Mouse (Mus musculus) embryonic facial prominence, embryonic 15.5 days (tissue): ENCODE measurements at regions not wholly inside any gene's neighbourhood (a gene's known extent, or its start where the extent isn't known, plus 50 kb on each side); places are given as distances from the start of the nearest gene placed in this dataset.

Experiments used
- ATAC-seq: fragments of 200-750 bp; cut with Nextera tagmentation; 2 replicates; pipeline ENCODE4 v1.8.0; 2017; ENCODE audit warnings: low read depth, moderate TSS enrichment; ENCODE audit not compliant: insufficient number of reproducible peaks, low FRiP score, low TSS enrichment
- H3K27ac ChIP-seq: fragments of 300-500 bp; sonication (generic); replicated peaks from 2 replicates; pipeline ENCODE4 v1.5.1; 2015; ENCODE audit warnings: mild to moderate bottlenecking, inconsistent platforms
- H3K27me3 ChIP-seq: fragments of 300-500 bp; sonication (generic); 2 replicates; pipeline ENCODE4 v1.6.1; 2015; ENCODE audit warnings: inconsistent platforms
- H3K36me3 ChIP-seq: fragments of 300-500 bp; sonication (generic); 2 replicates; pipeline ENCODE4 v1.6.1; 2015; ENCODE audit warnings: mild to moderate bottlenecking, inconsistent platforms
- H3K4me1 ChIP-seq: fragments of 300-500 bp; sonication (generic); 2 replicates; pipeline ENCODE4 v1.6.1; 2015; ENCODE audit warnings: inconsistent platforms
- H3K4me2 ChIP-seq: fragments of 300-500 bp; sonication (generic); replicated peaks from 2 replicates; pipeline ENCODE4 v1.6.1; 2015; ENCODE audit warnings: mild to moderate bottlenecking, inconsistent platforms
- H3K4me3 ChIP-seq: fragments of 300-500 bp; sonication (generic); replicated peaks from 2 replicates; pipeline ENCODE4 v1.5.1; 2015; ENCODE audit warnings: mild to moderate bottlenecking, inconsistent platforms
- H3K9ac ChIP-seq: fragments of 300-500 bp; sonication (generic); 2 replicates; pipeline ENCODE4 v1.6.1; 2015; ENCODE audit warnings: inconsistent platforms
- H3K9me3 ChIP-seq: fragments of 300-500 bp; sonication (generic); replicated peaks from 2 replicates; pipeline ENCODE4 v1.6.1; 2016; ENCODE audit warnings: inconsistent platforms
- WGBS: fragments of 180-500 bp; shearing (Covaris S2); methylation state at CpG from one replicate; pipeline ENCODE4 v1.1.7; 2015; 5-methylcytosine and 5-hydroxymethylcytosine counted together

DNA sequence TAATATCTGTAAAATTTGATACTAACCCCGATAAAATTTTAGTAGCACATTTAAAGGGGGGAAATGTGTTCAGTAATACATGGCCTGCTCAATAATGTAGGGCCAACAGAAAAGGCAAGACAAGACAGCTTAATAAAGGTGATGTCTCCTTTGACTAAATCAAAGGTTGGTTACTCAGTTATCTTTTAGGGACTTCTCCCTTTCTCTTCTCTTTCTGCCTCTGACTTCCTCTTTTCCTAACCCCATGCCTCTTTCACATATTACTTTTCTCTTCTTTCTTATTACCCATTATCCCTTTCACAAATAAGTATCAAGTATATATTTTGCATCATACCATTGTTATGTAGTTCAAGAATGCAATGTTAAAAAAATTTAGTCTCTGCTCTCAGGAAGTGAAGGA is 510.2 kb upstream of the Kif18a start:
- no peak overlapping the region for H3K9ac ChIP-seq
- no peaks in the 10 kb centered on the region for H3K9me3 ChIP-seq
- 97% methylated on average over 1 of the region's 1 CpGs for WGBS
- H3K4me2 ChIP-seq: no peak overlapping the region
- no peak overlapping the region for H3K27ac ChIP-seq
- H3K4me1 ChIP-seq: no peaks in the 10 kb centered on the region
- H3K36me3 ChIP-seq: no peaks in the 10 kb centered on the region
- no peaks in the 10 kb centered on the region for H3K27me3 ChIP-seq
- no peak for ATAC-seq
- no peak overlapping the region for H3K4me3 ChIP-seq

DNA sequence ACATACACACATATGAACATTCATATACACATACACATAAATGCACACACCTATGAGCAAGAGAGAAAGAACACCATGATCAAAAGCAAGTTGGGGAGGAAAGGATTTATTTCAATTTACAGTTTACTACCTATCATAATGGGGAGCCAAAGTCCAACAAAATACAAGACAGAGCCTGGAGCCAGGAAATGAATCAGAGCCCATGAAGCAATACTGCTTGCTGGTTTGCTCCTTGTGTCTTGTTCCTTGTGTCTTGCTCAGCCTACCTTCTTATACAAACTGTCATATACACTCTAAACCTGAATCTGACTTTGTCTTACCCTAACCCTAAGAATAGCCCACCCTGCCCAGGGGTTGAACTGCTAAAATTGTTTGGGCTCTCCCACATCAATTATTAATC is 497.1 kb upstream of the Kif18a start:
- ATAC-seq: no peak
- H3K4me1 ChIP-seq: no peaks in the 10 kb centered on the region
- no peak overlapping the region for H3K27ac ChIP-seq
- no peaks in the 10 kb centered on the region for H3K9me3 ChIP-seq
- H3K36me3 ChIP-seq: no peaks in the 10 kb centered on the region
- no peaks in the 10 kb centered on the region for H3K27me3 ChIP-seq
- H3K4me2 ChIP-seq: no peak overlapping the region
- no peak overlapping the region for H3K9ac ChIP-seq
- H3K4me3 ChIP-seq: no peak overlapping the region

DNA sequence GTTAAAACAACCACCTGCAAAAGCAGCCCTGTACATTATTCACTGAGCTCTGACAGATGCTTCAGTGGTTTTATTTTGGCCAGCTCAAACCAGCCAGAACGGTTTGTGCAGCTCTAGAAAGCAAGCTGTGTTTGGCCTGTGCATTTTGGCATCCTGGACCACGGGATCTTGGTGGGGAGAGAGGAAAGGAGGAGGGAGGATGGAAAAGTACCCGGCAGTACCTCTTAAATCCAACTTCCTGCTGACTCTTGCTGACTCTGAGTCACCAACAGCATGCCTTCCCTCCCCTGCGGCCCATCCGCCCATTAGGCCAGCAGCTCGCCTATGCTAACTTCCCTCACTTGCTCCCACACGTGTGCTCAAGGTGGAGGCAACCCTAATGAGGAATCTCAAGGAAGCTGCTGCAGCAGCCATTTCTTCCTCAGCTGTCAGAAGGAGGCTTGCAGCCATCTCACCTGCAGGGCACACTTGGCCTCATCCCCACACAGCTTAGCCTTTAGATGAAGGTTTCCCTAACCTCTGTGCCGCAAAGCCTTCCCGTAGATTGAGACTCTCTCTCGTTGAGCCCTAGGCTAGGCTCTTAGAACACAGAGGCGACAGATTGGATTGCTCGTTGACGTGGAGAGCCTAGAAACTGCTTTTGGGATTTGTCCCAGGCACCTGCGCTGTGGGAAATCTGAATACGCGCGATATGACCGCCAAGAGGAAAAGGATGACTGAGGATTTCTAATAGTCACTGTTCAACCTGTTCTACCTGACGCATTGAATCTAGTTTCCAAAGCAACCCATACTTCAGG is 495.2 kb upstream of the Kif18a start:
- Histone ChIP-seq H3K4me3 (no peak overlapping the region), H3K36me3 (no peaks in the 10 kb centered on the region), H3K27ac (no peak overlapping the region), H3K4me2 (no peak overlapping the region), H3K9ac (no peak overlapping the region), H3K27me3 (no peaks in the 10 kb centered on the region), H3K4me1 (no peaks in the 10 kb centered on the region), H3K9me3 (no peaks in the 10 kb centered on the region)
- no peak for ATAC-seq
- WGBS: 79% methylated on average over 19 of the region's 19 CpGs

DNA sequence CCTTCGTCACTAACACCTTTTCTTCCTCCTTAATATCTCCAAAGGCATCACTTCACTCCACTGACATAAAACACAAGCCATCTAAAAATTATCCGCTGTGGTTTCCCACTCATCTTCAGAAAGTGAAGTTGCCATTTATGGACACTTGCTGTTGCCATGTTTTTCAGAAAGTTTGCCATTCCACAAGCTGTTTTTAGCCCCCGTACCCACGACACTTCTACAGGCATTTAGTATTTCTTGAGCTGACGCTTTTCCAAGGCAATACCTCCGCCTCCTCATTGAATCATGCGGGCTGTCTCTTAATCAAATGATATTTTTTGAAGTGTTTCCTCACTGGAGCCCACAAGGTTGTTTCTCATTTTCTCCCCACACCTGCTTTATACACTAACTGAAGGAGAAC is 491.4 kb upstream of the Kif18a start:
- no peak for ATAC-seq
- H3K27me3 ChIP-seq: no peaks in the 10 kb centered on the region
- H3K9ac ChIP-seq: no peak overlapping the region
- no peak overlapping the region for H3K27ac ChIP-seq
- H3K4me2 ChIP-seq: no peak overlapping the region
- 88% methylated on average over 7 of the region's 7 CpGs for WGBS
- no peaks in the 10 kb centered on the region for H3K9me3 ChIP-seq
- no peak overlapping the region for H3K4me3 ChIP-seq
- H3K36me3 ChIP-seq: no peaks in the 10 kb centered on the region
- H3K4me1 ChIP-seq: no peaks in the 10 kb centered on the region

DNA sequence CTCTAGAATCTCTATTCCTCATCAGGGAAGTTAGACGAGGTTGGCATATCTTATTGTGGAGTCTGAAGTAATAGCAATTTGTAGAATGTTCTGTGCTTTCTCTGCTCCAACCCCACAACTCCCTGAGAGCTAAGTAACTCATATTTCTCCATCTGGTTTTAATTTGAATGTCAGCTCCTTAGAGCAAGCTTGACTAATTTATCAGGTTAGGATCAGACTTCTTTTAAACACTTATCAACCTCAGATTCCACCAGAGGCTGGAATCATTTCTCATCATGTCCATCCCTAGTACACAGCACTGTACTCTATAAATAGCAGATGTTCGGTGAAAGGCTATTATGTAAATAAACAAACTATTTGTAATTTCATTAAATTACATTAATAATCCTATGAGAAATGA is 485.4 kb upstream of the Kif18a start:
- Histone ChIP-seq H3K9me3 (no peaks in the 10 kb centered on the region), H3K36me3 (no peaks in the 10 kb centered on the region), H3K4me1 (no peaks in the 10 kb centered on the region), H3K4me2 (no peak overlapping the region), H3K4me3 (no peak overlapping the region), H3K9ac (no peak overlapping the region), H3K27me3 (no peaks in the 10 kb centered on the region), H3K27ac (no peak overlapping the region)
- WGBS: 28% methylated on average over 2 of the region's 2 CpGs
- no peak for ATAC-seq

DNA sequence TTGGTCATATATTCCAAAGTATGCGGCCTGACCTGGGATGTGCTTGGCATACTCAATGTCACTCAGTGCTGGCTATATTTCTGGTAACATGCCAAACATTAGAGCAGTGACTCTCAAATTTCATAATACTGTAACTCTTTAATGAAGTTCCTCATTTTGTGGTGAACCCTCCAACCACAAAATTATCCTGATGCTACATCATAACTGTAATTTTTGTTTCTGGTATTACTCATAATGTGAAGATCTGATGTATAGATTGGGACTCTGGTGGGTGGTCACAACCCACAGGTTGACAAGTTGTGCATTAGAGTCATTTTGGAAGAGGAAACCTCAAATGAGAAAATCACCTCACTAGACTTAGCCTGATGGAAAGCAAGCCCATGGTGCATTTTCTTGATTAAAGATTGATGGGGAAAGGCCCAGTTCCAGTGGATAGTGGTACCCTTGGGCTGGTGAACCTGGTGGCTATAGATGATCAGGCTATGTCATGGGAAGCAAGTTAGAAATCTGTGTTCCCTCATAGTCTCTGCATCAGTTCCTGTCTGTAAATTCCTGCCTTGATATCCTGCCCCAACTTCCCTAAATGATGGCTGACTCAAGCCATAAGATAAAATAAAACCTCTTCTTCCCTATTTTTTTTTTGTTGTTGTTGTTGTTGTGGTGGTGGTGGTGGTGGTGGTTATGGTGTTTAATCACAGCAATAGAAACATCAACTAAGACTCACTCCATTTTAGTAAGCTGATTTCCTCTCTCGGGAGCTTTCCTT is 483.5 kb upstream of the Kif18a start:
- no peaks in the 10 kb centered on the region for H3K4me1 ChIP-seq
- WGBS: 83% methylated on average over 2 of the region's 2 CpGs
- H3K27ac ChIP-seq: no peak overlapping the region
- H3K9me3 ChIP-seq: no peaks in the 10 kb centered on the region
- no peaks in the 10 kb centered on the region for H3K27me3 ChIP-seq
- no peak overlapping the region for H3K4me2 ChIP-seq
- no peaks in the 10 kb centered on the region for H3K36me3 ChIP-seq
- H3K4me3 ChIP-seq: no peak overlapping the region
- no peak for ATAC-seq
- no peak overlapping the region for H3K9ac ChIP-seq

DNA sequence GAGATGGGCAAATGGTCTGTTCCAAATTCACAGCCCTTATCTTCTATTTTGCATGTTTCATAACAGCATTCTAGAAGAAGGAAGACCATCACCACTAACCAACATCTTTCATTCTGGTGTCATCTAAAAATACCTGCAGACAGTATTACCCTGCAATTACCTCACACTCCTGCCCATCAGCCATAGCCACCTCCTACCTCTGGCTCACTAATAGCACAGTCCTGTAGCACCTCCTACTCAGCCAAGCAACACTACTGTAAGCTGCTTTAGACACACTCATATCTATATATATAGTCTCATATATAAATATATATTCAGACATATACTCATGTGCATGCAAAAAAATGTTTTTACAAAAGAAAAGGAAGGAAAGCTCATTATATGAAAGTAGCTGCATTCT is 468.2 kb upstream of the Kif18a start:
- Histone ChIP-seq H3K9me3 (no peaks in the 10 kb centered on the region), H3K9ac (no peak overlapping the region), H3K27ac (no peak overlapping the region), H3K36me3 (no peaks in the 10 kb centered on the region), H3K4me2 (no peak overlapping the region), H3K4me1 (no peaks in the 10 kb centered on the region), H3K27me3 (no peaks in the 10 kb centered on the region), H3K4me3 (no peak overlapping the region)
- no peak for ATAC-seq

DNA sequence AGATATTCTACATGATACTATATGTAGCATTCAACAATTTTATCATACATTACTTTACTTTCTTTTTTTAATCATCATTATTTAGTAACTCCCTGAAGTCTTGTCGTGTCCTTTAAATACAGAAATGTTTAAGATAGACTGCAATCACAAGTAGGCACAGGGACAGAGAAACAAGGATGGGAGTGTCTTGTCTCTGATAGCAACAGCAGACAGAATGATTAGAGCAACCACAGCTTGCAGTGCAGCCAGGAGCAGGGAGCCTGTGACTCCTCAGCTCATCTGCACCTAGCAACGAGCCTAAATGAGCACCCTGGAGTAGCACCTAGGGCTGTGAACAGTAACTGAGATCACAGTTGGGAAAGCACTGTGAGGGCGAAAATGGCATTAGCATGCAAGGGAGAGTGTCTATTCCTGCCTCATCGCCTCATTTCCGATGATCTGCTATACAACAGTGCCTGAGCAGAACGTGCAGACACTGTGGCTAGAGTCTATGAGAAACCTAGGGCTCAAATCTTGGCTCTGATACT is 467.4 kb upstream of the Kif18a start:
- no peaks in the 10 kb centered on the region for H3K9me3 ChIP-seq
- no peak overlapping the region for H3K4me2 ChIP-seq
- H3K27me3 ChIP-seq: no peaks in the 10 kb centered on the region
- H3K4me3 ChIP-seq: no peak overlapping the region
- H3K4me1 ChIP-seq: no peaks in the 10 kb centered on the region
- H3K36me3 ChIP-seq: no peaks in the 10 kb centered on the region
- 71% methylated on average over 6 of the region's 6 CpGs for WGBS
- no peak overlapping the region for H3K27ac ChIP-seq
- no peak for ATAC-seq
- H3K9ac ChIP-seq: no peak overlapping the region

DNA sequence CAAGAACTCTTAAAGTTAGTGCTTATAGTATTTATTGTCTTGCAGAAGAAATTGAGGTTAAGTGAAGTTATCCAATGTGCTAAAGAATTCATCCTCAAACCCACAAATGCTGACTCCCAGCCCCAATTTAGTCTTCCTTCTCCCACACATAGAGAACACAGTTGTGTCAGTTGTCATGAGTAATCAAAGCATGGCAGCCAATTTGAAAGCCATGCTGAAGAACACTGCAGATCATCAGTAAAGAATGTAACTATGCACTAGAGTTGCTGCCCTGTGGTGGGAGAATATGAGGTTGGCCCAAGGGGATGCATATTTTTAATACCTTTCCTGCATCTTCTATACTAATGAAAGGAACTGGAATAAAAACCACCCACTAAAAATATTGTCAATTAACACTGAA is 464.0 kb upstream of the Kif18a start:
- H3K27me3 ChIP-seq: no peaks in the 10 kb centered on the region
- no peak overlapping the region for H3K4me3 ChIP-seq
- no peak for ATAC-seq
- no peak overlapping the region for H3K9ac ChIP-seq
- no peak overlapping the region for H3K27ac ChIP-seq
- no peaks in the 10 kb centered on the region for H3K4me1 ChIP-seq
- H3K9me3 ChIP-seq: no peaks in the 10 kb centered on the region
- H3K4me2 ChIP-seq: no peak overlapping the region
- H3K36me3 ChIP-seq: no peaks in the 10 kb centered on the region

DNA sequence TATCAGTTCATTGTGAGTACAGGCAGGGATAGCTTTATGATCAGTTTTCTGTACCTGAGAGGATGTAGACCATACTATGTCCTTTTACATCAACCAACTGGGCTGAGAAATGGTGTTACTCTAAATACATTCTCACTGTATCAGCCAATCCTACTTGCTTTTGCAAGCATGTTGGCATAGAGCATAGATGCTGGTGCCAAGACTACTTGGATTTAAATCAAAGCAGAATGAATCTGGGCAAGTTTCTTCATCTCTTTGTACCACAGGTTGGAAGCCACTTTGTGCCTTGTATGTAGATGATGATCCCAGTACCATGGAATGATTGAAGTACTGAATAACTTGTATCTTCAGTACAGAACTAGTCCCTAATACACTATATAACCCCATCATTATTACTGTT is 456.5 kb upstream of the Kif18a start:
- Histone ChIP-seq H3K9me3 (no peaks in the 10 kb centered on the region), H3K9ac (no peak overlapping the region), H3K27me3 (no peaks in the 10 kb centered on the region), H3K4me2 (no peak overlapping the region), H3K4me1 (peaks cover 12% of the 10 kb centered on the region; the same call in 1 of the 2 replicates), H3K36me3 (no peaks in the 10 kb centered on the region), H3K27ac (no peak overlapping the region), H3K4me3 (no peak overlapping the region)
- no peak for ATAC-seq

DNA sequence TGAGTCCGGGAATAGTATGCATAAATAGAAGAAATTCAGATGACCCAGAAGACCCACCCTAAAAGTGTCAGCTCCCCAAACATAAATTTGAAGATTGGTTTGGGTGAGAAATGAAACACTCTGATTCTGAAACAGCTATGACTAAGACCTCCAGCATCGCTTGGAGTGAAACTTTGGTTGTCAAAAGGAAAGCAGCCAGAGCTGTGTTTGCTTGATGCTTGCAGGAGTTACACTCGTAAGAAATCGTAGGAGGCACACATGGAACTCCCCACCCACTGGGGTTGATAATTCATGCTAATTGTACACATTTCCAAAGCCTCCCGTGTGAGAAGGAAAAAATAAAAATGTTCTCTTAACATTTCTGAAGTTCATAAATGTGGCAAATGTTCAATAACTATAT is 454.6 kb upstream of the Kif18a start:
- Histone ChIP-seq H3K9ac (no peak overlapping the region), H3K4me1 (peaks cover 12% of the 10 kb centered on the region; the same call in 1 of the 2 replicates), H3K27ac (no peak overlapping the region), H3K9me3 (no peaks in the 10 kb centered on the region), H3K27me3 (no peaks in the 10 kb centered on the region), H3K4me3 (no peak overlapping the region), H3K36me3 (no peaks in the 10 kb centered on the region), H3K4me2 (no peak overlapping the region)
- ATAC-seq: no peak
- 56% methylated on average over 5 of the region's 5 CpGs for WGBS
